Mouse (Mus musculus): ENCODE data around the gene Krtap10-10. TPM values are rescaled to one million over a fixed set of nuclear protein-coding genes. Genes with fewer than 3 reads are reported as not detected.
"Not testable (repeated sequence)": the region's sequence is repeated elsewhere in the genome, so short reads cannot be mapped to it uniquely, and the experiment has no call there.

Krtap10-10 gene
- polyA plus RNA-seq (2012; rRNA removed), result 0.09 TPM in 1 of 2 replicates, not detected in the other

DNA sequence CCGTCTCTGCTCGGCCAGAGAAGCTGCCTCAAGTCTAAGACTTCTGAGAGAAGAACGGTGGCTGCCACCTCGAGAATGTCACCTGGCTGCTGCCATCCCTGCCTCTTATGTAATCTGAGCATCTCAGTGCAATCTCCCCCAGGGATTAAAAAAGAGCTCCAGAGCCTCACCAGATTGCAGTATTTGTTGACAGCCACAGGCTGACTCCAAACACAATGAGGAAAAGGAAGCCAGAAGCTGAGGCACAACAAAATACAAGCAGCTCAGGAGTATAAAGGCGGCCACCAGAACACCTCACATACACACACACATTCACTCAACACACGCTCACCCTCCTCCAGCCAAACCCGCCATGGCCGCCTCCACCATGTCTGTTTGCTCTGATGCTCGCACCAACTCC is at the start of gene Krtap10-10:
Gene Krtap10-10, plus strand, starts transcription at position 301 of the 400 bp plus-strand sequence.
- H3K4me3 ChIP-seq (ENCODE audit: low read depth, low read length), result no peak within 1 kb of the TSS
- TF ChIP-seq POLR2A (IDR thresholded peaks at IDR 0.05; ENCODE audit: low read depth, low read length) (no peak), CTCF (IDR thresholded peaks at IDR 0.05; ENCODE audit: extremely low read depth, insufficient read length, insufficient replicate concordance, low read depth, low read length) (no peak)
- WGBS, result 70% methylated on average over 9 of the region's 9 CpGs
- H3K4me1 ChIP-seq (ENCODE audit: control insufficient read depth, insufficient read depth, insufficient read length, low read length), result no peaks in the 10 kb centered on the region
- no peaks in the 10 kb centered on the region for H3K27me3 ChIP-seq (ENCODE audit: control insufficient read depth, insufficient read depth, low read length)
- no peaks in the 10 kb centered on the region for H3K36me3 ChIP-seq (ENCODE audit: control insufficient read depth, insufficient read depth, low read length)
- no peak within 1 kb of the TSS for H3K27ac ChIP-seq (ENCODE audit: insufficient read depth, low read depth, low read length)

GRCm38 (mm10) chr10:77787876-77788275 is 47.9 kb upstream of the Krtap10-10 start, which contains the start of gene Gm7137:
Gm7137 (minus strand) TSS chr10:77788200.
- not testable (repeated sequence) for H3K27ac ChIP-seq (ENCODE audit: insufficient read depth, low read depth, low read length); H3K4me1 ChIP-seq (ENCODE audit: control insufficient read depth, insufficient read depth, insufficient read length, low read length); H3K36me3 ChIP-seq (ENCODE audit: control insufficient read depth, insufficient read depth, low read length); H3K4me3 ChIP-seq (ENCODE audit: low read depth, low read length); H3K27me3 ChIP-seq (ENCODE audit: control insufficient read depth, insufficient read depth, low read length)
- WGBS, result 60% methylated on average over 1 of the region's 1 CpGs

GRCm38 (mm10) chr10:77788621-77789020 is 47.1 kb upstream of the Krtap10-10 start:
- Histone ChIP-seq H3K4me1 (ENCODE audit: control insufficient read depth, insufficient read depth, insufficient read length, low read length) (no peaks in the 10 kb centered on the region), H3K4me3 (ENCODE audit: low read depth, low read length) (no peak overlapping the region), H3K27me3 (ENCODE audit: control insufficient read depth, insufficient read depth, low read length) (no peaks in the 10 kb centered on the region), H3K36me3 (ENCODE audit: control insufficient read depth, insufficient read depth, low read length) (no peaks in the 10 kb centered on the region), H3K27ac (ENCODE audit: insufficient read depth, low read depth, low read length) (no peak overlapping the region)
- no peak for TF ChIP-seq CTCF (IDR thresholded peaks at IDR 0.05; ENCODE audit: extremely low read depth, insufficient read length, insufficient replicate concordance, low read depth, low read length)
- no peak for TF ChIP-seq POLR2A (IDR thresholded peaks at IDR 0.05; ENCODE audit: low read depth, low read length)
- WGBS, result 74% methylated on average over 2 of the region's 2 CpGs

DNA sequence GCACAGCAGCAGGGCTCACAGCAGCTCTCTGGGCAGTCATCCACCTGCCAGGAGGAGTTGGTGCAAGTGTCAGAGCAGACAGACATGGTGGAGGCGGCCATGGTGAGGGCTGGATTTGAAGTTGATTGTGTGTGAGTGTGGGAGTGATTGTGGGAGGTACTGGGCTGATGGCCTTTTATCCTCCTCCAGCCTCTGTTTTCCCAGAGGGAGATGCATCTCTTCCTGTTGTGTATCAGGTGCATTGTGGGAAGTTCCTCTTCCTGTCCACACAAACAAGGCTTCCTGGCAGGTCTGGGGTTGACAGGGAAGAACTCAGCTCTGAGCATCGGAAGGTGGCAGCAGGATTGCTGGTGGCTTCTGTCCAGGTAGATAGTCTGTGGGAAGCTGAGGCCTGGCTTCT is 40.8 kb upstream of the Krtap10-10 start, which contains the start of gene Gm9639:
Gene Gm9639, minus strand, starts transcription at position 101 of the 400 bp plus-strand sequence.
- peaks cover 3% of the 10 kb centered on the region; the same call in 1 of the 2 replicates for H3K4me1 ChIP-seq (ENCODE audit: control insufficient read depth, insufficient read depth, insufficient read length, low read length)
- 65% methylated on average over 2 of the region's 2 CpGs for WGBS

GRCm38 (mm10) chr10:77797677-77798076 is 38.1 kb upstream of the Krtap10-10 start:
- no peak for TF ChIP-seq POLR2A (IDR thresholded peaks at IDR 0.05; ENCODE audit: low read depth, low read length)
- TF ChIP-seq CTCF (IDR thresholded peaks at IDR 0.05; ENCODE audit: extremely low read depth, insufficient read length, insufficient replicate concordance, low read depth, low read length), result no peak
- Histone ChIP-seq H3K36me3 (ENCODE audit: control insufficient read depth, insufficient read depth, low read length) (no peaks in the 10 kb centered on the region), H3K4me3 (ENCODE audit: low read depth, low read length) (no peak overlapping the region), H3K4me1 (ENCODE audit: control insufficient read depth, insufficient read depth, insufficient read length, low read length) (peaks cover 3% of the 10 kb centered on the region; the same call in 1 of the 2 replicates), H3K27me3 (ENCODE audit: control insufficient read depth, insufficient read depth, low read length) (no peaks in the 10 kb centered on the region), H3K27ac (ENCODE audit: insufficient read depth, low read depth, low read length) (no peak overlapping the region)
- WGBS, result 50% methylated on average over 3 of the region's 3 CpGs

More for the DNA sequence above, 40.8 kb upstream of the Krtap10-10 start, which contains the start of gene Gm9639:
- Histone ChIP-seq H3K36me3 (ENCODE audit: control insufficient read depth, insufficient read depth, low read length) (no peaks in the 10 kb centered on the region), H3K4me3 (ENCODE audit: low read depth, low read length) (no peak within 1 kb of the TSS), H3K27me3 (ENCODE audit: control insufficient read depth, insufficient read depth, low read length) (no peaks in the 10 kb centered on the region), H3K27ac (ENCODE audit: insufficient read depth, low read depth, low read length) (no peak within 1 kb of the TSS)
- TF ChIP-seq POLR2A (IDR thresholded peaks at IDR 0.05; ENCODE audit: low read depth, low read length), result no peak
- TF ChIP-seq CTCF (IDR thresholded peaks at IDR 0.05; ENCODE audit: extremely low read depth, insufficient read length, insufficient replicate concordance, low read depth, low read length), result no peak

GRCm38 (mm10) chr10:77798164-77798920 is 37.4 kb upstream of the Krtap10-10 start:
- 60% methylated on average over 3 of the region's 3 CpGs for WGBS
- not testable (repeated sequence) for H3K27me3 ChIP-seq (ENCODE audit: control insufficient read depth, insufficient read depth, low read length); H3K36me3 ChIP-seq (ENCODE audit: control insufficient read depth, insufficient read depth, low read length); H3K27ac ChIP-seq (ENCODE audit: insufficient read depth, low read depth, low read length); H3K4me1 ChIP-seq (ENCODE audit: control insufficient read depth, insufficient read depth, insufficient read length, low read length); H3K4me3 ChIP-seq (ENCODE audit: low read depth, low read length)

- Histone ChIP-seq H3K27ac (ENCODE audit: insufficient read depth, low read depth, low read length) (no peak within 1 kb of the TSS), H3K4me1 (ENCODE audit: control insufficient read depth, insufficient read depth, insufficient read length, low read length) (peaks cover 3% of the 10 kb centered on the region; the same call in 1 of the 2 replicates), H3K27me3 (ENCODE audit: control insufficient read depth, insufficient read depth, low read length) (no peaks in the 10 kb centered on the region), H3K4me3 (ENCODE audit: low read depth, low read length) (no peak within 1 kb of the TSS), H3K36me3 (ENCODE audit: control insufficient read depth, insufficient read depth, low read length) (no peaks in the 10 kb centered on the region)
- WGBS, result 46% methylated on average over 8 of the region's 8 CpGs
- TF ChIP-seq CTCF (IDR thresholded peaks at IDR 0.05; ENCODE audit: extremely low read depth, insufficient read length, insufficient replicate concordance, low read depth, low read length), result no peak
- TF ChIP-seq POLR2A (IDR thresholded peaks at IDR 0.05; ENCODE audit: low read depth, low read length), result no peak
These were observed 36.7 kb upstream of the Krtap10-10 start, which contains the start of gene Gm19668 for GRCm38 (mm10) chr10:77798921-77799508. Gm19668 (minus strand) TSS chr10:77799133.
